Mouse (Mus musculus) megakaryocyte, embryonic 14.5 days (primary cell): Measurements from ENCODE around the gene Gm37240. TPM values are rescaled to one million over a fixed set of nuclear protein-coding genes. Genes with fewer than 3 reads are reported as not detected.

Experiments used
- H3K27me3 ChIP-seq: replicated peaks from 2 replicates; pipeline ENCODE3; 2012; ENCODE audit warnings: inconsistent platforms
- H3K36me3 ChIP-seq: replicated peaks from 2 replicates; pipeline ENCODE3; 2012; ENCODE audit warnings: low read length, inconsistent platforms, mixed read lengths
- H3K4me1 ChIP-seq: 2 replicates; pipeline ENCODE4 v1.6.1; 2012; ENCODE audit warnings: inconsistent platforms
- H3K4me3 ChIP-seq: replicated peaks from 2 replicates; pipeline ENCODE3; 2012; ENCODE audit warnings: moderate library complexity, mild to moderate bottlenecking, inconsistent platforms
- H3K9me3 ChIP-seq: 2 replicates; pipeline ENCODE4 v1.6.1; 2012; ENCODE audit warnings: inconsistent platforms
- FLI1 ChIP-seq: IDR thresholded peaks from 2 replicates; pipeline ENCODE4 v1.6.1; 2012; ENCODE audit warnings: low read length, inconsistent platforms, mixed read lengths
- GATA1 ChIP-seq: IDR thresholded peaks from 3 replicates; pipeline ENCODE4 v1.6.1; 2012; ENCODE audit warnings: mixed read lengths, low read length, inconsistent platforms, borderline replicate concordance
- polyA plus RNA-seq: library from polyadenylated mRNA; stranded (reverse); fragments of >175 nt; gene quantifications from 2 replicates; pipeline ENCODE4 v1.2.3, GENCODE M21; 2012; ENCODE audit warnings: low replicate concordance; ENCODE audit not compliant: insufficient read depth

The Gm37240 gene
- polyA plus RNA-seq, 1 experiment, result not detected

DNA sequence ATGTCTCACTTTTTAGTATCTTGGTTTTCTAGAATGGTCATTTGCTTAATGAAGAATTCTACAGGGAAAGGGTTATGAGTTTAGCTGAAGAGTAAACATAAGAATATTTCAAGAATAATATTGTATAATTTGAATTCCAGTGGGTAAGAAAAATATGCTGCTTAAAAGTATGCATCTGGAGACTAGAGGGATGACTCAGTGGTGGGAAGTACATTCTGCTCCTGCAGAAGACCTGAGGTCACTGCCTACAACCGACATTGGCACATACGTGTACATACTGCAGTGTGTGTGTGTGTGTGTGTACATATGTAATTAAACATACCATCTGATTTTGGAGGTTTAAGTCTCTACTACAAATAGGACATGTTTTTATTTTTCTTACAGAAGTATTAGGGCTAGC is 251.7 kb downstream of the Gm37240 start:
- no peak overlapping the region for H3K4me3 ChIP-seq
- no peaks in the 10 kb centered on the region for H3K9me3 ChIP-seq
- H3K27me3 ChIP-seq, result no peaks in the 10 kb centered on the region
- no peak for TF ChIP-seq FLI1
- no peak for TF ChIP-seq GATA1
- peaks cover 11% of the 10 kb centered on the region; the same call in 1 of the 2 replicates for H3K4me1 ChIP-seq
- peaks cover 28% of the 10 kb centered on the region for H3K36me3 ChIP-seq

DNA sequence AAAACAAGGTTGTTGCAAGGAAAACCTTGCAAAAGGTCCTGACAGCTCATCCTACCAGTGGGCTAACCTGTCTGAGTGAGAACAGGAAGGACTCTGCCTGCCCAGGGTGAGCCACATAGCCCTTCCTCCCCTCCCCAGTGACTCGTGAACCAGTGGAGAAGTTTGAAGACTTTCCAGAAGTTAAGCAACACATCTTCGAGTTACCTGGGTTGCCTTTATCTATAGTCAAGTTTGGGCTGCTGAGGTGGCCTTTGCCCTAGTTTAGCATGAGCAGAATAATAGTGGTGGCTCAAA is 252.2 kb downstream of the Gm37240 start:
- Histone ChIP-seq H3K36me3 (peaks cover 29% of the 10 kb centered on the region), H3K4me3 (no peak overlapping the region), H3K4me1 (peaks cover 11% of the 10 kb centered on the region; the same call in 1 of the 2 replicates), H3K27me3 (no peaks in the 10 kb centered on the region), H3K9me3 (no peaks in the 10 kb centered on the region)
- TF ChIP-seq GATA1 (no peak), FLI1 (no peak)

DNA sequence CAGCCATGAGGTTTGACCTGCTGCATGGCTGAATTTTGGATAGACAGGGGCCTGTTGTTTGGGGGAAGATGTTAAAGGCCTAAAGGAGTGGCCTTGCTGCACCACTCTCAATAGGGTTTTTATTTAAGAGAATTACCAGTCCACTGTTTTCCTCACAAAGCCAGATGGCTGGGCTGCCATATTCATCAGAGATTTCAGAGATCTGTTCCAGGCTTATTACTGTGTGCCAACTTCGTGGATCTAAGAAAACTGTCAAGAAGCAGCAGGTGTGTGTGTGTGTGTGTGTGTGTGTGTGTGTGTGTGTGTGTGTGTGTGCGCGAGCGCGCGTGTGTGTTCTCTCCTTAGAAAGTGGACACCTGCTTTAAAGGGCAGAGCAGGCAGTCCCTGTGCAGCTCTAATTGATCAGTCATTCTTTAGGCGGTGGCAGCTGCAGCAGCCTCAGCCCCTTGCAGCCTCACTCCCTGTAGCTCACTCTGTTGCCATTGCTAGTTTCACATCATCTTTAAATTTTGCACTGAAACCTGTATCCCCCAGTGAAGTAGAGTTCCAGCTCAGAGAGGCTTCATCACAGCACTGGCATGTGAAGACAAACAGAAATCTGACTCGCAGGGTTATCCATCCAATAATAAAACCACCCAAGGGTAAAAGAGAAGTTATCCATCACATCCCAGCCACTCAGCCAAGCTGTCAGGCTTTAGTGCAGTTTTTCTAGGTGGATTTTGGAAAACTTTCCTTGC is 252.8 kb downstream of the Gm37240 start:
- TF ChIP-seq FLI1 (no peak), GATA1 (no peak)
- no peak overlapping the region for H3K4me3 ChIP-seq
- H3K4me1 ChIP-seq, result peaks cover 11% of the 10 kb centered on the region; the same call in 1 of the 2 replicates
- peaks cover 30% of the 10 kb centered on the region for H3K36me3 ChIP-seq
- no peaks in the 10 kb centered on the region for H3K27me3 ChIP-seq
- H3K9me3 ChIP-seq, result no peaks in the 10 kb centered on the region

DNA sequence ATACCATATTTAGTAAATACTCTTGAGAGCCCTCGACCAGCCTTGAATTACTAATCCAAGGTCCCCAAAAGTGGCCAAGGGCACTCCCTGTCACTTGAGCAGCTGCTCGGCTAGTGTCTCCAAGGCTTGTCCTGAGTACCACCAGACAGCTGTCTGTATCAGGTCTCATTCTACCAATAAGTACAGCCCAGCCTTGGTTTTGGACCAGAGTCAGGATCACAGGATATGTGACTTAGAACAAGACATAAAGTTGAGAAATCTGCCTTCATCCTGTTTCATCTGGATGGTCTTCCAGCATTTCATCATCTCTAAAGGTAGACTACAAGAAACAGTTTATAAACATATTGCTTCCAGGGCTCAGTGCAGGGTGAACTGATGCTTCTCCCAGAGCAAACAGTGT is 253.6 kb downstream of the Gm37240 start:
- no peak for TF ChIP-seq FLI1
- TF ChIP-seq GATA1, result no peak
- peaks cover 11% of the 10 kb centered on the region; the same call in 1 of the 2 replicates for H3K4me1 ChIP-seq
- peaks cover 29% of the 10 kb centered on the region for H3K36me3 ChIP-seq
- H3K4me3 ChIP-seq, result no peak overlapping the region
- no peaks in the 10 kb centered on the region for H3K27me3 ChIP-seq
- H3K9me3 ChIP-seq, result peaks cover 3% of the 10 kb centered on the region; the same call in 1 of the 2 replicates

DNA sequence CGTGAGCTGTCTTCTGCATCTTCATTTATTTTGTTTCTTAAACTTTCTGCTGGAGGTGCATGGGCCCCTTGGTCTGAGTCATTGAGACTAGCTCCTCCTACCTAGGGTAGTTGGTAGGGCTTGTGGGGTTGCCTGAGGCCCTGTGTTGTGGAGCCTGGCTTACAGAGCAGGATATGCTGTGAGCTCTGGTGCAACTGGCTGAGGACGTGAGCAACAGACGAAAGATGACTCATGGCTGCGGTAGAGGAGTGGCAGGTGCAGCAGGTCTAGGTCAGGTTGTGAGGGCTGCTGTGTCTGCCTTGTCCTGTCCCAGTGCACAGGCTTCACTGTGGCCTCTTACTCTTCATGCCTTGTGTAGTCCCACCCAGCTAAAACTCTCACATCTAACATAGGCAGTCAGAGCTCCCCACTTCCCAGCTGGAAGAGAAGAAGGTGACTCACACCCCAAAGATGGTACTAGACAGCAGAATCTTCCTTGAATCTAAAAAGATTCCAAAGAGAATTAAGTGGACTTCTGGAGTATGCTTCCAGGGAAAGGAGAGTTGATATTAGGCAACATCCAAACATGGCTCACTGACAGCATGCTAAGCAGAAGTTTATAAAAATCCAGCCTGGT is 257.3 kb downstream of the Gm37240 start:
- Histone ChIP-seq H3K4me3 (no peak overlapping the region), H3K4me1 (no peaks in the 10 kb centered on the region), H3K36me3 (peaks cover 11% of the 10 kb centered on the region), H3K27me3 (no peaks in the 10 kb centered on the region), H3K9me3 (peaks cover 3% of the 10 kb centered on the region; the same call in 1 of the 2 replicates)
- TF ChIP-seq FLI1 (no peak), GATA1 (no peak)

DNA sequence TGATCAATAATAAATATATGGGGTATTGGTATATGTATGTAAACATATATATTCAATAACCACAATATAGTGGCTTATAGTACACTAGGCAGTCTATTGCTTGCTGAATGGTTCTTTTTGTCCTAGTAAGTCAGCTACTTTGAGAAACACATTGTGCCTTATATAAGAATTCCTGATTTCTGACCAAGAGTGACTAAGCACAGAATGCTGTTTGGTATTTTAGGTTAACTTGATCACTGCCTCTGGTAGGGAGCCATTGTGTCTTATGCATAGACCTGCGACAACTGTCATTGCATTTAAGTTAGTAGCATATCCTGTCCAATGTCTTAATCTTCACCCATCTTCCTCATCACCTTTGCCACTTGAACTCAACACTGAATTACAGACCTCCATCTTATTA is 267.6 kb downstream of the Gm37240 start:
- no peaks in the 10 kb centered on the region for H3K27me3 ChIP-seq
- no peaks in the 10 kb centered on the region for H3K9me3 ChIP-seq
- H3K36me3 ChIP-seq, result peaks cover 42% of the 10 kb centered on the region

DNA sequence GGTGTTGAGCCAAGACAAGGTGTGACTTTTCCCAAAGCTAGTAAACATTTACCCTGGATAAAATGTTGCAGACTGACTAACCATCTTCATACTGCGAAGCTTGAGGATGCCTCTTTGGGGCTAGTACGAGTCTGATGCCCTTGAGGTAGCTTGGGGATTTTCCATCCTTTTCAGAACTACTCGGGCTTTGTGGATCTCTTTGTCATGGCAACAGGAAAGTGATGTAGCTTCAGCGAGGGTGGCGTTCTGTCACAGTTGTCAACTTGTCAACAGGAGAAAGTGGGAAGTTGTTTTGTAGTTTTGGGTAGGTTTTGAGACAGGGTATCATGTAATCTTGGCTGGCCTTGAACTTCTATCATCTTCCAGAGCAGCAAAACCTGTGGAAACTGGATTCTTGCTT is 268.0 kb downstream of the Gm37240 start:
- no peaks in the 10 kb centered on the region for H3K27me3 ChIP-seq
- TF ChIP-seq GATA1 (no peak), FLI1 (no peak)
- H3K4me1 ChIP-seq, result no peaks in the 10 kb centered on the region
- no peaks in the 10 kb centered on the region for H3K9me3 ChIP-seq
- H3K4me3 ChIP-seq, result no peak overlapping the region
- H3K36me3 ChIP-seq, result peaks cover 45% of the 10 kb centered on the region

More for the DNA sequence above, 267.6 kb downstream of the Gm37240 start:
- Histone ChIP-seq H3K4me3 (no peak overlapping the region), H3K4me1 (no peaks in the 10 kb centered on the region)
- TF ChIP-seq FLI1 (no peak), GATA1 (no peak)

DNA sequence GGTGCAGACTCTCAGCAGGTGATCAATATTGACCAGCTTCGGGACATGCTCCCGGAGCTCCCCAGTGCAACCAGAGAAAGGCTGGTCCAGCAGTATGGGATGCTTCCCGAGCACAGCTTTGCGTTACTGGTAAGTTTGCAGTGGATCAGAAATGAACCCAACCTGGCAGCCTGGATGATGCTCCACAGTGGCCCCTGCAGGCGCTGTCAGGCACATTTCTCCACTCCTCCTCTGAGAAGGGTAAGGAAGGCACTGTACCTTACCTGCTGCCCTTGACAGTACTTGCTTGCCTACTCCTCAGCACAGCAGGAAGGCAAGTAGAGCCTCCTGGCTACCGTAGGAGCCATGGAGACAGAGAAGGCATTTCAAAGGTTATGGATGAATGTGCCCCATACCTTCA is 268.4 kb downstream of the Gm37240 start:
- peaks cover 46% of the 10 kb centered on the region for H3K36me3 ChIP-seq
- H3K9me3 ChIP-seq, result no peaks in the 10 kb centered on the region
- H3K4me3 ChIP-seq, result no peak overlapping the region
- H3K27me3 ChIP-seq, result no peaks in the 10 kb centered on the region
- no peaks in the 10 kb centered on the region for H3K4me1 ChIP-seq
- TF ChIP-seq GATA1 (no peak), FLI1 (no peak)

DNA sequence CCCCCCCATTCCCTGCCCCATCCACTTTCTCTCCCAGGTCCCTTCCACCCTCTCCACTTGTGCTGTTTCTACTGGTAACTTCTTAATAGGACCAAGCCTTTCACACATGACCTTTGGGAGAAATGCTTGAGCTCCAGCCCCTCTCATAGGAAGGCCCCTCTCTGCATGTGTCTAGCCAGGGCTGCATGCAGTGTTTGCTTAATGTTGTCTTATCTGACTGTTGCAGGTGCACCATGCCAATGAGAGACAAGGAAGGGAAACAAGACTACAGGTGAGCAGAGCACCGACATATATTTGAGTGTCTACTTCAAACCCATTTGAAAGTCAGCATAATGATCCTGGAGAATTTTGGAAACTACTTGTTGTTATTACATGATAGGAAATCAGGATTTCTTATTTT is 270.9 kb downstream of the Gm37240 start:
- no peaks in the 10 kb centered on the region for H3K9me3 ChIP-seq
- no peaks in the 10 kb centered on the region for H3K4me1 ChIP-seq
- peaks cover 60% of the 10 kb centered on the region for H3K36me3 ChIP-seq
- no peak overlapping the region for H3K4me3 ChIP-seq
- TF ChIP-seq FLI1 (no peak), GATA1 (no peak)
- H3K27me3 ChIP-seq, result no peaks in the 10 kb centered on the region

DNA sequence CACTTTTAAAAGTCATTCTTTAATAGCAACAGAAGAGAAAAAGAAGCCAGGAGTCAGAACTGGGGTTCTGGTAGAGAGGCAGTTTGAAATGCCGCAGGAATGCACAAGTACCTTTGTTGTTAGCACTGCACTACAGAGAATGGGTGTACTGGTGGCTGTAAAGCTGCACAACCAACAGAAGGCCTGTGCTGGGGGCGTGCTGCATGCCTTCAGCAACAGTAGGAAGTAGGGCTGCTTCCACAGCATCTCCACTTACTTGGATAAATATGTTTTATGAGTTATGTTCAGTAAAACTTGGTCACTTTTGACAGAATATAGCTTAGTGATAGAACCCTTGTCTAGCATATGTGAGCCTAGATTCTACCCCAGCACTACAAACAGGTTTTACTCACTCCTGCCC is 279.6 kb downstream of the Gm37240 start:
- Histone ChIP-seq H3K36me3 (peaks cover 47% of the 10 kb centered on the region), H3K4me1 (no peaks in the 10 kb centered on the region), H3K27me3 (no peaks in the 10 kb centered on the region), H3K4me3 (no peak overlapping the region), H3K9me3 (no peaks in the 10 kb centered on the region)
- TF ChIP-seq FLI1 (no peak), GATA1 (no peak)
